Mouse (Mus musculus) kidney, embryonic 15.5 days (tissue): Measurements from ENCODE around the gene Rxfp1. TPM values are rescaled to one million over a fixed set of nuclear protein-coding genes. Genes with fewer than 3 reads are reported as not detected.

Experiments
- polyA plus RNA-seq: library from polyadenylated mRNA; unstranded; fragments of >200 nt; fragmentation: Nextera tagmentation; extraction: Ambion mirVana; gene quantifications from 2 replicates; pipeline ENCODE4 v1.2.1, GENCODE M21; 2015

Rxfp1 gene
- polyA plus RNA-seq, 1 experiment from 2014 or later: 0.16 TPM

Other genes with a start within 250 kb of the Rxfp1 start
- 3.8 and 4.8 TPM in 2 replicates for gene Fnip2, start 170.1 kb downstream of the Rxfp1 start, polyA plus RNA-seq
- 168 and 181 TPM in 2 replicates for gene Ppid, start 146.5 kb downstream of the Rxfp1 start, polyA plus RNA-seq
- gene 4930579G24Rik, start 108.8 kb downstream of the Rxfp1 start, polyA plus RNA-seq: 30.7 and 33.0 TPM in 2 replicates
- gene Etfdh, start 108.4 kb downstream of the Rxfp1 start, polyA plus RNA-seq: 64.9 and 67.4 TPM in 2 replicates
- gene Tmem144, start 114.9 kb upstream of the Rxfp1 start, polyA plus RNA-seq: 5.1 and 6.3 TPM in 2 replicates
- 13.4 and 14.7 TPM in 2 replicates for gene Fam198b, start 146.7 kb upstream of the Rxfp1 start, polyA plus RNA-seq